Mouse (Mus musculus): ENCODE data around the gene Wwtr1. TPM values are rescaled to one million over a fixed set of nuclear protein-coding genes. Genes with fewer than 3 reads are reported as not detected.
A peak's percentile ranks its signal among the peaks of the same experiment; 100 is the strongest.

Wwtr1 gene
- polyA plus RNA-seq, 1 experiment from 2014 or later: 32.1 TPM

- H3K4me1 ChIP-seq: peaks cover 18% of the 10 kb centered on the region
- ATAC-seq (ENCODE audit: insufficient number of reproducible peaks, low FRiP score, low TSS enrichment, low read depth): no peak
- no peak overlapping the region for H3K9ac ChIP-seq
- H3K4me2 ChIP-seq (replicated peaks): no peak overlapping the region
- WGBS: 81% methylated on average over 5 of the region's 5 CpGs
- H3K27me3 ChIP-seq: no peaks in the 10 kb centered on the region
- no peak overlapping the region for H3K4me3 ChIP-seq (replicated peaks)
- peaks cover 3% of the 10 kb centered on the region; the same call in 1 of the 2 replicates for H3K36me3 ChIP-seq
- no peak overlapping the region for H3K27ac ChIP-seq (replicated peaks)
- H3K9me3 ChIP-seq (replicated peaks): no peaks in the 10 kb centered on the region
Observed at GRCm38 (mm10) chr3:57481981-57482380, 93.7 kb downstream of the Wwtr1 start.

GRCm38 (mm10) chr3:57480640-57481039 is 95.1 kb downstream of the Wwtr1 start:
- Histone ChIP-seq H3K4me1 (peaks cover 12% of the 10 kb centered on the region), H3K27me3 (no peaks in the 10 kb centered on the region), H3K4me2 (replicated peaks) (no peak overlapping the region), H3K9ac (no peak overlapping the region), H3K9me3 (replicated peaks) (no peaks in the 10 kb centered on the region), H3K36me3 (peaks cover 16% of the 10 kb centered on the region; the same call in 1 of the 2 replicates), H3K27ac (replicated peaks) (0 out of 2 replicates have a peak overlapping the region, but pooled peaks have one; percentile 23), H3K4me3 (replicated peaks) (no peak overlapping the region)
- ATAC-seq (ENCODE audit: insufficient number of reproducible peaks, low FRiP score, low TSS enrichment, low read depth): no peak
- 36% methylated on average over 4 of the region's 4 CpGs for WGBS

DNA sequence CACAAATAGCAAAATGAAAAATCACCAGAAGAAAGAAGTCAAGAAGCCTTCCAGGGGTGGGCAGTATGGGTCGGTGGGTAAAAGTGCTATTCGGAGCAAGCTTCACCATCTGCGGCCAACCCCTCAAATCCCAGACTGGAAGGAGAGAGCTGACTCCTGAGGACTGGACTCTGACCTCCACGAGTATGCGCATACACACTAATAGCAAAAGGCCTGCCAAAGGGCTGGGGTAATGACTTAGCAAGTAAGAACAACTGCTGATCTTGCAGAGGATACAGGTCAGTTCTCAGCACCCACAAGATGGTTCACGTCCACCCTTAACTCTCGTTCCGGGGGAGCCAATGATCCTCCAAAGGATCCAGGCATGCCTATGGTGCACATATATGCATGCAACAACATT is 101.3 kb downstream of the Wwtr1 start:
- WGBS: 90% methylated on average over 8 of the region's 8 CpGs
- Histone ChIP-seq H3K27me3 (no peaks in the 10 kb centered on the region), H3K9ac (no peak overlapping the region), H3K4me2 (replicated peaks) (no peak overlapping the region), H3K27ac (replicated peaks) (no peak overlapping the region), H3K36me3 (peaks cover 16% of the 10 kb centered on the region; the same call in 1 of the 2 replicates), H3K4me3 (replicated peaks) (no peak overlapping the region), H3K4me1 (peaks cover 29% of the 10 kb centered on the region), H3K9me3 (replicated peaks) (no peaks in the 10 kb centered on the region)
- no peak for ATAC-seq (ENCODE audit: insufficient number of reproducible peaks, low FRiP score, low TSS enrichment, low read depth)

DNA sequence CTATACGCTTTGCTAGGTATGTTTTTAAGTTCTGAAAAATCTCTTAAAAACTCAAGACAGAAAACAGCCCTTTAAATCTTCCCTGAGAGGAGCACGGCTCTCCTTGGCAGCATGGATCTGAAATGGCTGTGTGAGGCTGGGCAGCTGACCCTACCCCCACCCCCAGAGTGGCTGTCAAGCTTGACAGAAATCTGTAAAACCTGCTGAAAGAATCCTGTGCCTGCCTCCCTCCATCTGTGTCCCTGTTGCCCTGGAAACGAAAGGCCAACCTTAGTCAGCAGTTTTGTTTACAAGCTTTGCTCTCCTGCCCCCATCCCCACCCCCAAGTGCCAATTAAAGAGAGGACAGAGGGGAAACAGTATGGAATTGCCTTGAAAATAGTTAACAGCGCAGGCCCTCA is 103.3 kb downstream of the Wwtr1 start:
- Histone ChIP-seq H3K27ac (replicated peaks) (no peak overlapping the region), H3K9ac (no peak overlapping the region), H3K9me3 (replicated peaks) (no peaks in the 10 kb centered on the region), H3K4me3 (replicated peaks) (no peak overlapping the region), H3K36me3 (peaks cover 16% of the 10 kb centered on the region; the same call in 1 of the 2 replicates), H3K4me2 (replicated peaks) (no peak overlapping the region), H3K4me1 (peaks cover 29% of the 10 kb centered on the region), H3K27me3 (no peaks in the 10 kb centered on the region)
- WGBS: 49% methylated on average over 4 of the region's 4 CpGs
- no peak for ATAC-seq (ENCODE audit: insufficient number of reproducible peaks, low FRiP score, low TSS enrichment, low read depth)

GRCm38 (mm10) chr3:57470981-57471601 is 104.6 kb downstream of the Wwtr1 start:
- H3K4me3 ChIP-seq (replicated peaks): peak overlapping the region; percentile 21
- WGBS: 3% methylated on average over 15 of the region's 15 CpGs
- H3K27ac ChIP-seq (replicated peaks): peak overlapping the region; percentile 89
- ATAC-seq (ENCODE audit: insufficient number of reproducible peaks, low FRiP score, low TSS enrichment, low read depth): peak; percentile 56; the same call in 1 of the 2 replicates
- no peaks in the 10 kb centered on the region for H3K9me3 ChIP-seq (replicated peaks)
- H3K27me3 ChIP-seq: no peaks in the 10 kb centered on the region
- peaks cover 3% of the 10 kb centered on the region; the same call in 1 of the 2 replicates for H3K36me3 ChIP-seq
- H3K4me2 ChIP-seq (replicated peaks): peak overlapping the region; percentile 45
- H3K4me1 ChIP-seq: peaks cover 29% of the 10 kb centered on the region
- H3K9ac ChIP-seq: no peak overlapping the region

GRCm38 (mm10) chr3:57470326-57470725 is 105.4 kb downstream of the Wwtr1 start:
- H3K4me1 ChIP-seq: peaks cover 29% of the 10 kb centered on the region
- no peaks in the 10 kb centered on the region; the same call in 1 of the 2 replicates for H3K36me3 ChIP-seq
- WGBS: 10% methylated on average over 5 of the region's 5 CpGs
- no peaks in the 10 kb centered on the region for H3K9me3 ChIP-seq (replicated peaks)
- peak; percentile 53 for ATAC-seq (ENCODE audit: insufficient number of reproducible peaks, low FRiP score, low TSS enrichment, low read depth)
- no peaks in the 10 kb centered on the region for H3K27me3 ChIP-seq
- H3K4me3 ChIP-seq (replicated peaks): no peak overlapping the region
- H3K4me2 ChIP-seq (replicated peaks): peak overlapping the region; percentile 45
- H3K27ac ChIP-seq (replicated peaks): peak overlapping the region; percentile 89
- no peak overlapping the region for H3K9ac ChIP-seq

DNA sequence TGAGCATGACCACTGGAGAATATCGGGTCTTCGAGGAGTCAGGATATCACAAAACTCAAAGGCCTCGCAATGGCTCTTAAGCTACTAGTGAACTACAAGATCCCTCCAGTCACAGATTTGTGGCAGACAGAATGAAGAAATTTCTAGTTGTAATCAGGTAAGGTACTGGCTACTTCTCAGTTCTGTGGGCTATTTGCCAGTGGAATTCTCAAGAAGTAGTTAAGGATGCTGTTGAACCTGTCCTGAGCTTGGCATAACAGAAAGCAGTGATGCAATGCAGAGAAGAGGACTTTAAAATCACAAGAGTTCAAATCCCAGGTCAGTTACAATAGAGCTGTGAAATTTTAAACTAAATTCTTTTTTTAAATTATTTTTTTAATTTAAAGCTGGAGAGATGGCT is 106.4 kb downstream of the Wwtr1 start:
- Histone ChIP-seq H3K4me3 (replicated peaks) (no peak overlapping the region), H3K27me3 (no peaks in the 10 kb centered on the region), H3K4me1 (peaks cover 29% of the 10 kb centered on the region), H3K27ac (replicated peaks) (no peak overlapping the region), H3K9ac (no peak overlapping the region), H3K4me2 (replicated peaks) (no peak overlapping the region), H3K9me3 (replicated peaks) (no peaks in the 10 kb centered on the region), H3K36me3 (no peaks in the 10 kb centered on the region; the same call in 1 of the 2 replicates)
- WGBS: 98% methylated on average over 3 of the region's 3 CpGs
- ATAC-seq (ENCODE audit: insufficient number of reproducible peaks, low FRiP score, low TSS enrichment, low read depth): no peak

DNA sequence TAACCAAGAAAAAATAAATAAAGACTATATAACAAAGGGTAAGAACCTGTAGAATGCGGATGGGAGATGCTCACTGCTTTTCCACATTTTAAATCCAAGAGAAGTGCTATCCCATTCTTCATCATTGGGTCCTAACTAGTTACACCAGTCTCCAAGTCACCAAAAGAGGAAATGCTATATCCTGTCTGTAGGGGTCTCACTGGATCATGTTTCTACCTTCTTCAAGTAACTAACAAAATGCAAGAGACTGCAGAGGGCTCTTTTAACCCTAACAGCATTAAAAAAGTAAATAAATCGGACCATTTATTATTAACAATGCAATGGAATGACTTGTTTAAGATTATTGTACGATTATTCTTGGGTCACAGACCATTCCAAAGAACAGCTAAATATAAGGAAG is 109.4 kb downstream of the Wwtr1 start:
- Histone ChIP-seq H3K27me3 (no peaks in the 10 kb centered on the region), H3K9me3 (replicated peaks) (no peaks in the 10 kb centered on the region), H3K27ac (replicated peaks) (no peak overlapping the region), H3K9ac (no peak overlapping the region), H3K4me3 (replicated peaks) (no peak overlapping the region), H3K4me2 (replicated peaks) (no peak overlapping the region), H3K36me3 (peaks cover 11% of the 10 kb centered on the region), H3K4me1 (peaks cover 15% of the 10 kb centered on the region)
- 58% methylated on average over 3 of the region's 3 CpGs for WGBS
- ATAC-seq (ENCODE audit: insufficient number of reproducible peaks, low FRiP score, low TSS enrichment, low read depth): no peak

GRCm38 (mm10) chr3:57463302-57463701 is 112.4 kb downstream of the Wwtr1 start:
- ATAC-seq (ENCODE audit: insufficient number of reproducible peaks, low FRiP score, low TSS enrichment, low read depth): no peak
- Histone ChIP-seq H3K4me1 (no peaks in the 10 kb centered on the region), H3K27ac (replicated peaks) (no peak overlapping the region), H3K36me3 (peaks cover 20% of the 10 kb centered on the region), H3K27me3 (no peaks in the 10 kb centered on the region), H3K9me3 (replicated peaks) (no peaks in the 10 kb centered on the region), H3K9ac (no peak overlapping the region), H3K4me2 (replicated peaks) (no peak overlapping the region), H3K4me3 (replicated peaks) (no peak overlapping the region)
- 75% methylated on average over 4 of the region's 4 CpGs for WGBS

DNA sequence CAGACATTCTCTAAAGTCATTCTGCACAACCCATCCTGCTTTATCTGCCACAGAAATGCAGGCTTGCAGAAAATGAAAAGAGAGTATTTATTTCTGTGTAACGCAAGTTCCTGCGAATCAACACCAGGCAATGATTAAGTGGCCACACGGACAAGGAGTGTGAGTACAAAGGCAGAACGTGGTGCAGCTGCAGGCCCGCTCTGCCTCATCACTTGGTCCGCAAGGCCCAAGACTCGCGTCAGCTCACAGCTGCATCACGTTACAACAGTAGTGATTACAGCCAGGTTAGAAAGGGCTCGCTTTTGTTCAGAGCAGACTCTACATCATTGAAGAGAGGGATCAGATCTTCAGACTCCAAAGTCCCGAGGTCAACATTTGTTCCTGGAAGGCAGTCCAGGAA is 117.1 kb downstream of the Wwtr1 start:
- Histone ChIP-seq H3K36me3 (peaks cover 20% of the 10 kb centered on the region), H3K9me3 (replicated peaks) (no peaks in the 10 kb centered on the region), H3K27me3 (no peaks in the 10 kb centered on the region), H3K4me3 (replicated peaks) (no peak overlapping the region), H3K4me2 (replicated peaks) (no peak overlapping the region), H3K4me1 (no peaks in the 10 kb centered on the region), H3K27ac (replicated peaks) (no peak overlapping the region), H3K9ac (no peak overlapping the region)
- no peak for ATAC-seq (ENCODE audit: insufficient number of reproducible peaks, low FRiP score, low TSS enrichment, low read depth)
- 34% methylated on average over 11 of the region's 11 CpGs for WGBS

DNA sequence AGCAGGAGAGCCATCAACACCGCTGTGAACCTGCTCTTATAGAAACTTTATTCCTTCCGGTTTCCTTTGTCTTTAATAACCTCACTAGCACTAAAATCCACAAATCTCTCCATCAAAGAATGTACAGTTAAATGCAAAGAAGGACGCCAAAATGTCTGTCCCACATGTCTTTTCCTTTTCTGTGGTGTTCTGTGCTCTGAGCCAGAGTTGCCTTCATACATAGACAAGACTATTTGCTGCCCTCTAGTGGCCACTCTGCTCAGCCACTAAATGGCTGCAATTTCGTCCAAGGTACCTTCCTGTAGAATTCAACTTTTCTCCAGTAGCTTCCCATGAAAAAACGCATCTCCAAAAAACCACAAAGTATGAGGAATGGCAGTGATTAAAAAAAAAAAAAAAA is 127.3 kb downstream of the Wwtr1 start:
- Histone ChIP-seq H3K4me2 (replicated peaks) (no peak overlapping the region), H3K27me3 (no peaks in the 10 kb centered on the region), H3K27ac (replicated peaks) (peak overlapping the region; percentile 9; the same call in 1 of the 2 replicates), H3K9ac (no peak overlapping the region), H3K9me3 (replicated peaks) (no peaks in the 10 kb centered on the region), H3K36me3 (no peaks in the 10 kb centered on the region), H3K4me1 (0 out of 2 replicates have a peak, but pooled peaks cover 6% of the 10 kb centered on the region), H3K4me3 (replicated peaks) (no peak overlapping the region)
- ATAC-seq (ENCODE audit: insufficient number of reproducible peaks, low FRiP score, low TSS enrichment, low read depth): no peak
- WGBS: 21% methylated on average over 5 of the region's 5 CpGs

GRCm38 (mm10) chr3:57447889-57448288 is 127.8 kb downstream of the Wwtr1 start:
- 36% methylated on average over 1 of the region's 1 CpGs for WGBS
- H3K9me3 ChIP-seq (replicated peaks): no peaks in the 10 kb centered on the region
- H3K4me1 ChIP-seq: 0 out of 2 replicates have a peak, but pooled peaks cover 6% of the 10 kb centered on the region
- H3K36me3 ChIP-seq: no peaks in the 10 kb centered on the region
- no peaks in the 10 kb centered on the region for H3K27me3 ChIP-seq
- no peak overlapping the region for H3K4me3 ChIP-seq (replicated peaks)
- no peak for ATAC-seq (ENCODE audit: insufficient number of reproducible peaks, low FRiP score, low TSS enrichment, low read depth)
- no peak overlapping the region for H3K9ac ChIP-seq
- H3K27ac ChIP-seq (replicated peaks): peak overlapping the region; percentile 9; the same call in 1 of the 2 replicates
- H3K4me2 ChIP-seq (replicated peaks): no peak overlapping the region
